ENCODE assay signal across 23 mouse cellular contexts in genomic region chr2:35318405-35318804, GRCm38 (mm10). TPM values are rescaled to one million over a fixed set of nuclear protein-coding genes. Genes with fewer than 3 reads are reported as not detected.
"Had no signal": no experiment of that assay in that cellular context is flagged by ENCODE, and none has a peak within 500 bp of the region (broad histone marks: within the 10 kb centered on the region; RNA-seq: fewer than 3 reads in every experiment).

No protein-coding gene starts in this region.

- H3K4me2 ChIP-seq: limb, embryonic 12.5 days; lung, embryonic 15.5 days; midbrain, embryonic 11.5 days; midbrain, embryonic 15.5 days; neural tube, embryonic 12.5 days had no signal

- H3K27ac ChIP-seq: kidney, postnatal 0 days; layer of hippocampus, adult 2 months; limb, embryonic 12.5 days; lung, embryonic 15.5 days; macrophage; midbrain, embryonic 15.5 days; neural tube, embryonic 12.5 days had no signal

- H3K4me3 ChIP-seq: layer of hippocampus, adult 2 months; limb, embryonic 12.5 days; lung, embryonic 15.5 days; midbrain, embryonic 15.5 days; neural tube, embryonic 12.5 days had no signal

- H3K4me1 ChIP-seq: neural tube, embryonic 12.5 days had no signal

- H3K36me3 ChIP-seq: midbrain, embryonic 15.5 days; neural tube, embryonic 12.5 days had no signal

- H3K9ac ChIP-seq: limb, embryonic 12.5 days; lung, embryonic 15.5 days; midbrain, embryonic 15.5 days; neural tube, embryonic 12.5 days had no signal

- ATAC-seq: midbrain, embryonic 15.5 days had no signal

- H3K27me3 ChIP-seq: limb, embryonic 12.5 days; lung, embryonic 15.5 days; megakaryocyte, embryonic 14.5 days; midbrain, embryonic 15.5 days; neural tube, embryonic 12.5 days had no signal

- H3K9me3 ChIP-seq: limb, embryonic 12.5 days; lung, embryonic 15.5 days; megakaryocyte, embryonic 14.5 days; midbrain, embryonic 15.5 days; neural tube, embryonic 12.5 days had no signal

- DNase-seq: kidney, adult 11 months; kidney, adult 9 months; kidney, postnatal 4 days; lung, postnatal 14 days; right cerebral cortex, postnatal 4 days; spleen, adult 18-20 months; thymus, adult 2 months; thymus, postnatal 36 days had no signal

RNA-seq across cellular contexts. Expression of gene 4930568D16Rik, which starts 49.1 kb away (rescaled TPM):
- total RNA-seq: layer of hippocampus, adult 2 months; layer of hippocampus, postnatal 10 days; left cerebral cortex, postnatal 36 days; liver, adult 2 months; monocyte, adult 5-6 weeks; neutrophil, adult 5-6 weeks had no signal
- polyA plus RNA-seq: kidney, postnatal 0 days; limb, embryonic 12.5 days; liver, adult 2 months; lung, embryonic 15.5 days; macrophage; midbrain, embryonic 11.5 days; midbrain, embryonic 15.5 days; neural tube, embryonic 12.5 days; stomach, embryonic 14.5 days; thymus, adult 2 months had no signal
